In the genomic region with DNA sequence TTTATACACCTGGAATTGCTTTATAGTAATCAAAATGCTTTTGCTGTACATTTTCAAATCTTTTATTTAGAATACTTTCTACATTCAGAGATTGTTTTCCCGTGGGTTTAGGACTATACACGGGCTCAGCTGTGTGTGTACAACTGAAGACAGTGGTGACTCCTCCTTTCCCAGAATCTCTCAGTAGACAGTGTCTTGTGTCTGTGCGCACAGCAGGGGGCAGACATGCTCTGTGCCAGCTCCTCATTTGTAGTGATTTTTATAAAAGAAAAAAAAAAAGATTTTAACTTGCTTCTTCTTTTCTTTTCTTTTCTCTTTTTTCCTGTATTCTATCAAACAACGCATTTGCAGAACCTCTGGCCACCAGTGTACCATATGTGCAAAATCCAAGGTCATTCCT, we compare ENCODE assay signal across 9 mouse cellular contexts.
DNase-seq lines count a peak whose midpoint lies in the region; ATAC-seq lines count a peak whose summit lies in the region.
"Had no signal": no experiment of that assay in that cellular context is flagged by ENCODE, and none has a peak within 500 bp of the region (broad histone marks: within the 10 kb centered on the region; RNA-seq: fewer than 3 reads in every experiment).

No protein-coding gene starts in this region.

- no peaks in the 10 kb centered on the region for H3K27me3 ChIP-seq in hindbrain, embryonic 12.5 days
- H3K27me3 ChIP-seq in neural tube, embryonic 13.5 days: no peaks in the 10 kb centered on the region
- H3K27me3 ChIP-seq: limb, embryonic 15.5 days had no signal

- no peaks in the 10 kb centered on the region for H3K9me3 ChIP-seq in hindbrain, embryonic 12.5 days (replicated peaks)
- H3K9me3 ChIP-seq in neural tube, embryonic 13.5 days: no peaks in the 10 kb centered on the region
- H3K9me3 ChIP-seq: limb, embryonic 15.5 days had no signal

- no peak overlapping the region for H3K4me2 ChIP-seq in hindbrain, embryonic 12.5 days (replicated peaks)
- no peak overlapping the region for H3K4me2 ChIP-seq in neural tube, embryonic 13.5 days
- H3K4me2 ChIP-seq: limb, embryonic 15.5 days had no signal

- no peak overlapping the region for H3K4me3 ChIP-seq in hindbrain, embryonic 12.5 days
- no peak overlapping the region for H3K4me3 ChIP-seq in neural tube, embryonic 13.5 days
- H3K4me3 ChIP-seq: limb, embryonic 15.5 days had no signal

- peak; percentile 26 to 32 for DNase-seq in heart, postnatal 14 days
- DNase-seq in heart, adult 8-10 months (ENCODE audit: low spot score): no peak
- DNase-seq in MN1 (ENCODE audit: low spot score): peak; percentile 14
- DNase-seq in embryo, embryonic 10.5 days (ENCODE audit: low spot score): peak; percentile 69
- peak; percentile 56 for DNase-seq in left cerebral cortex, postnatal 36 days (ENCODE audit: low spot score in 2 of 2)
- DNase-seq in natural killer cell, adult 2 months (ENCODE audit: low spot score in 2 of 2): no peak

- WGBS in hindbrain, embryonic 12.5 days: 52% methylated on average over 4 of the region's 4 CpGs
- WGBS in neural tube, embryonic 13.5 days: 54% methylated on average over 4 of the region's 4 CpGs

- H3K4me1 ChIP-seq in hindbrain, embryonic 12.5 days: no peaks in the 10 kb centered on the region
- no peaks in the 10 kb centered on the region for H3K4me1 ChIP-seq in neural tube, embryonic 13.5 days (replicated peaks)
- H3K4me1 ChIP-seq: limb, embryonic 15.5 days had no signal

- intact Hi-C loops in heart, postnatal 14 days (cut with DNase I): loop anchor here (10.0 kb wide), 1 partner anchor 1119 kb away; no protein-coding TSS in a partner anchor
- intact Hi-C loops in left cerebral cortex, postnatal 36 days (cut with DNase I): loop anchor here (1.0 kb wide), 1 partner anchor 819 kb away; no protein-coding TSS in a partner anchor

- no peak overlapping the region for H3K9ac ChIP-seq in hindbrain, embryonic 12.5 days
- no peak overlapping the region for H3K9ac ChIP-seq in neural tube, embryonic 13.5 days
- H3K9ac ChIP-seq: limb, embryonic 15.5 days had no signal

- no peaks in the 10 kb centered on the region for H3K36me3 ChIP-seq in hindbrain, embryonic 12.5 days
- no peaks in the 10 kb centered on the region for H3K36me3 ChIP-seq in neural tube, embryonic 13.5 days
- H3K36me3 ChIP-seq: limb, embryonic 15.5 days had no signal

- no peak overlapping the region for H3K27ac ChIP-seq in hindbrain, embryonic 12.5 days
- H3K27ac ChIP-seq in neural tube, embryonic 13.5 days (replicated peaks): no peak overlapping the region
- H3K27ac ChIP-seq: limb, embryonic 15.5 days had no signal

- ATAC-seq in hindbrain, embryonic 12.5 days (ENCODE audit: low FRiP score): peak; percentile 77; the same call in 1 of the 2 replicates
- ATAC-seq in neural tube, embryonic 13.5 days (ENCODE audit: low read depth): peak; percentile 71; the same call in 1 of the 2 replicates

Comparison
In these comparisons a context has a peak if more than half of its experiments do, and no peak if none do; other contexts are left out.
1. DNase-seq: peak in heart, postnatal 14 days (2 of 2), MN1 (single experiment), embryo, embryonic 10.5 days (single experiment) and left cerebral cortex, postnatal 36 days (2 of 2); none in heart, adult 8-10 months (single experiment) and natural killer cell, adult 2 months (0 of 2).